Mouse (Mus musculus) adrenal gland, postnatal 36 days (tissue): ENCODE measurements around the gene Mrpl12. TPM values are rescaled to one million over a fixed set of nuclear protein-coding genes. Genes with fewer than 3 reads are reported as not detected.
A peak's percentile ranks its signal among the peaks of the same experiment; 100 is the strongest.

Source experiments
- DNase-seq, 2 experiments: peaks; one replicate each; pipeline ENCODE4 v3.0.0; 2021; ENCODE audit warnings: mixed read lengths in 1 of 2
- total RNA-seq, 2 experiments: library from RNA; stranded (reverse); gene quantifications; 2 replicates each; pipeline ENCODE4 v1.2.3; 2021

The Mrpl12 gene
- total RNA-seq, 2 experiments from 2014 or later, result 110 to 111 TPM

DNA sequence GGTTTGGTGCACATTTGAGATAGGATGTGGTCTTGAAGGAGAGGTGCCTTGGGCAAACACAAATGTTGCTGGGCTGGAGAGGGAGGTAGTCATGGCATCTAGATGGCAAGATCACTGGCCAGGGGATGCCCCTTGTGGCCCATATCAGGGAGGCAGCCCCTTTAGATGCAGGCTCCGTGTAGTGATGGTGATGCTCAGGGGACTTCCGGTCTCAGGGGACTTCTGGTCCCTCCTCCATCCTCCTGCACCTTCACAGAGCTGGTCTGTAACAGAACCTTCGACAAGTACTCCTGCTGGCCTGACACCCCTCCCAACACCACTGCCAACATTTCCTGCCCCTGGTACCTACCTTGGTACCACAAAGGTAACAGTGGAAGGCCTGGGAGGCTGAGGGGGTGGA, 51.4 kb downstream of the Mrpl12 start:
- no peak for DNase-seq

DNA sequence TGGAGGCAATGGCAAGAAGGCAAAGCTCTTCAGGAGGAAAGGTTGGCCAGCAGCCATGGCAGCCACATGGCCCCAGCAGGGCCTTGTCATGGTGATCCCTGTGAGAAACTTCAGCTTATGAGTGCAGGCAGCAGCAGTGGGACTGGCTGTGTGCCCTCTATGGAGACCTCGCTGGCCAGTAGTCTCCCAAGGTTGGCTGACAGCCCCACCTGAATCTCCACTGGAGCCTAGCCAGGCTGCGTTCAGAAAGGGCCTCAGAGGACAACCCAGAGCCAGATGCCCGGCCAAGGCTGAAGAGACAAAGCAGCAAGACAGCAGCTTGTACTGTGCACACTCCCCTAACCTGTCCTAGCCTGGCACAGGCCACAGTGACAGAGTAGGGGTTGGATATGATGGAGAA, 54.1 kb downstream of the Mrpl12 start:
- peak; percentile 45 to 76 for DNase-seq

Other genes starting within 250 kb of the Mrpl12 start
- gene Actg1, start 136.1 kb upstream of the Mrpl12 start, total RNA-seq, result 1,000 to 10,000 TPM; 1,356 to 1,461 TPM
- gene Fscn2, start 123.1 kb upstream of the Mrpl12 start, total RNA-seq, result under 1 TPM in 1 of 2 experiments, not detected in 1; 0.59 TPM
- gene Faap100, start 105.8 kb upstream of the Mrpl12 start, total RNA-seq, result 10 to 100 TPM; 21.3 to 32.1 TPM
- 100 to 1,000 TPM in 1 of 2 experiments, 10 to 100 TPM in 1; 86.2 to 101 TPM for gene Nploc4, start 46.9 kb upstream of the Mrpl12 start, total RNA-seq
- gene Tspan10, start 42.0 kb upstream of the Mrpl12 start, total RNA-seq, result 1 to 10 TPM in 1 of 2 experiments, not detected in 1; 2.6 TPM
- gene Pde6g, start 31.1 kb upstream of the Mrpl12 start, total RNA-seq, result under 1 TPM; 0.53 to 0.66 TPM
- 10 to 100 TPM; 28.0 to 41.4 TPM for gene Oxld1, start 26.5 kb upstream of the Mrpl12 start, total RNA-seq
- 10 to 100 TPM; 24.7 to 33.3 TPM for gene Ccdc137, start 26.5 kb upstream of the Mrpl12 start, total RNA-seq
- gene Arl16, start 17.0 kb upstream of the Mrpl12 start, total RNA-seq, result 10 to 100 TPM; 18.4 to 22.3 TPM
- 100 to 1,000 TPM; 105 to 115 TPM for gene Slc25a10, start 7.2 kb downstream of the Mrpl12 start, total RNA-seq
- gene Gcgr, start 46.1 kb downstream of the Mrpl12 start, total RNA-seq, result 1 to 10 TPM in 1 of 2 experiments, under 1 TPM in 1; 0.86 to 1.9 TPM
- 10 to 100 TPM; 58.0 to 73.4 TPM for gene Mcrip1, start 65.1 kb downstream of the Mrpl12 start, total RNA-seq
- gene Ppp1r27, start 66.5 kb downstream of the Mrpl12 start, total RNA-seq, result 1 to 10 TPM in 1 of 2 experiments, under 1 TPM in 1; 0.56 to 1.3 TPM
- gene P4hb, start 88.6 kb downstream of the Mrpl12 start, total RNA-seq, result 100 to 1,000 TPM; 490 to 574 TPM
- 100 to 1,000 TPM; 348 to 361 TPM for gene Arhgdia, start 97.0 kb downstream of the Mrpl12 start, total RNA-seq
- gene Alyref, start 113.8 kb downstream of the Mrpl12 start, total RNA-seq, result 10 to 100 TPM; 97.0 to 99.2 TPM
- gene Anapc11, start 113.8 kb downstream of the Mrpl12 start, total RNA-seq, result 100 to 1,000 TPM in 1 of 2 experiments, 10 to 100 TPM in 1; 86.0 to 102 TPM
- gene Npb, start 123.9 kb downstream of the Mrpl12 start, total RNA-seq, result 1 to 10 TPM in 1 of 2 experiments, not detected in 1; 1.6 TPM
- 100 to 1,000 TPM; 212 to 312 TPM for gene Pcyt2, start 133.3 kb downstream of the Mrpl12 start, total RNA-seq
- 10 to 100 TPM; 49.6 to 67.0 TPM for gene Sirt7, start 140.6 kb downstream of the Mrpl12 start, total RNA-seq
- gene Mafg, start 149.0 kb downstream of the Mrpl12 start, total RNA-seq, result 10 to 100 TPM; 50.4 to 78.6 TPM
- gene Pycr1, start 159.2 kb downstream of the Mrpl12 start, total RNA-seq, result 1 to 10 TPM; 1.1 to 1.5 TPM
- gene Myadml2, start 163.5 kb downstream of the Mrpl12 start, total RNA-seq, result not detected
- 1 to 10 TPM; 8.5 to 9.8 TPM for gene Notum, start 176.6 kb downstream of the Mrpl12 start, total RNA-seq
- gene Aspscr1, start 188.4 kb downstream of the Mrpl12 start, total RNA-seq, result 10 to 100 TPM; 71.1 to 95.1 TPM
- 10 to 100 TPM; 52.1 to 60.4 TPM for gene Cenpx, start 229.1 kb downstream of the Mrpl12 start, total RNA-seq
- gene Lrrc45, start 229.3 kb downstream of the Mrpl12 start, total RNA-seq, result 10 to 100 TPM; 24.3 to 27.7 TPM
- 10 to 100 TPM in 1 of 2 experiments, 1 to 10 TPM in 1; 8.2 to 17.0 TPM for gene Rac3, start 236.9 kb downstream of the Mrpl12 start, total RNA-seq
- gene Dcxr, start 242.7 kb downstream of the Mrpl12 start, total RNA-seq, result 10 to 100 TPM; 31.8 to 77.7 TPM
- gene Cbr2, start 247.5 kb downstream of the Mrpl12 start, total RNA-seq, result 1 to 10 TPM; 5.0 to 7.8 TPM